Comparison of ENCODE assay signal across 8 mouse cellular contexts in genomic region chr1:133134881-133135280, GRCm38 (mm10). TPM values are rescaled to one million over a fixed set of nuclear protein-coding genes. Genes with fewer than 3 reads are reported as not detected.
DNase-seq lines count a peak whose midpoint lies in the region; ATAC-seq and TF ChIP-seq lines count a peak whose summit lies in the region.

No protein-coding gene starts in this region.

- 10% methylated on average over 4 of the region's 4 CpGs for WGBS in heart, embryonic 14.5 days
- WGBS in limb, embryonic 10.5 days: 81% methylated on average over 4 of the region's 4 CpGs
- WGBS in neural tube, embryonic 13.5 days: 51% methylated on average over 4 of the region's 4 CpGs

- no peak for DNase-seq in G1E (ENCODE audit: low spot score)
- no peak for DNase-seq in limb, embryonic 10.5 days (ENCODE audit: low spot score)
- no peak for DNase-seq in layer of hippocampus, postnatal 25 days (ENCODE audit: extremely low spot score in 1 of 2, low spot score in 1 of 2)
- no peak for DNase-seq in left cerebral cortex, postnatal 4 days

- intact Hi-C loops in left cerebral cortex, postnatal 4 days (cut with DNase I): loop anchor here (5.0 kb wide), 1 partner anchor 477 kb away; the partner anchor contains the start of gene Snrpe

- peak overlapping the region; percentile 98; the same call in 1 of the 2 replicates for H3K9ac ChIP-seq in heart, embryonic 14.5 days (ENCODE audit: low read length)
- H3K9ac ChIP-seq in neural tube, embryonic 13.5 days: peak overlapping the region; percentile 97

- no peak overlapping the region for H3K27ac ChIP-seq in heart, embryonic 14.5 days (replicated peaks in 1 of 2; ENCODE audit: control insufficient read depth in 1 of 2, insufficient read depth in 1 of 2, low read depth in 2 of 2, low read length in 2 of 2)
- H3K27ac ChIP-seq in limb, embryonic 10.5 days: no peak overlapping the region
- no peak overlapping the region for H3K27ac ChIP-seq in neural tube, embryonic 13.5 days (replicated peaks)

- no peak for ATAC-seq in erythroblast, adult 5-6 weeks (replicated peaks; ENCODE audit: low FRiP score, poor library complexity, severe bottlenecking)
- no peak for ATAC-seq in G1E (ENCODE audit: extremely low read depth, insufficient number of reproducible peaks, low FRiP score, poor library complexity, severe bottlenecking)
- ATAC-seq in heart, embryonic 14.5 days (ENCODE audit: insufficient number of reproducible peaks, insufficient read depth, low FRiP score, low read depth): no peak
- ATAC-seq in neural tube, embryonic 13.5 days (ENCODE audit: low read depth): no peak

- peaks cover 38% of the 10 kb centered on the region for H3K4me1 ChIP-seq in erythroblast, embryonic 14.5 days (ENCODE audit: control insufficient read depth)
- H3K4me1 ChIP-seq in G1E (ENCODE audit: insufficient read depth, low read depth, low read length): peaks cover 52% of the 10 kb centered on the region
- peaks cover 3 to 23% of the 10 kb centered on the region in 2 experiments for H3K4me1 ChIP-seq in heart, embryonic 14.5 days (ENCODE audit: control insufficient read depth in 2 of 2, insufficient read depth in 2 of 2, low read length in 2 of 2)
- peaks cover 42% of the 10 kb centered on the region for H3K4me1 ChIP-seq in limb, embryonic 10.5 days
- peaks cover 58% of the 10 kb centered on the region for H3K4me1 ChIP-seq in neural tube, embryonic 13.5 days (replicated peaks)

- H3K9me3 ChIP-seq in erythroblast, embryonic 14.5 days (ENCODE audit: control insufficient read depth, low read length): no peaks in the 10 kb centered on the region
- no peaks in the 10 kb centered on the region for H3K9me3 ChIP-seq in G1E (replicated peaks)
- H3K9me3 ChIP-seq in heart, embryonic 14.5 days (ENCODE audit: control insufficient read depth, low read length): no peaks in the 10 kb centered on the region
- no peaks in the 10 kb centered on the region for H3K9me3 ChIP-seq in limb, embryonic 10.5 days (replicated peaks)
- no peaks in the 10 kb centered on the region for H3K9me3 ChIP-seq in neural tube, embryonic 13.5 days

- no peak for TF ChIP-seq CTCF in G1E (IDR thresholded peaks at IDR 0.05; ENCODE audit: low read depth, low read length)

- peaks cover 84% of the 10 kb centered on the region for H3K36me3 ChIP-seq in erythroblast, embryonic 14.5 days (ENCODE audit: control insufficient read depth)
- peaks cover 75% of the 10 kb centered on the region for H3K36me3 ChIP-seq in G1E (replicated peaks)
- peaks cover 56% of the 10 kb centered on the region for H3K36me3 ChIP-seq in heart, embryonic 14.5 days (ENCODE audit: control insufficient read depth, insufficient read depth, low read length)
- H3K36me3 ChIP-seq in limb, embryonic 10.5 days: peaks cover 74% of the 10 kb centered on the region
- peaks cover 41% of the 10 kb centered on the region for H3K36me3 ChIP-seq in neural tube, embryonic 13.5 days

- H3K4me2 ChIP-seq in heart, embryonic 14.5 days (ENCODE audit: low read length): peak overlapping the region; percentile 99
- peak overlapping the region; percentile 97 for H3K4me2 ChIP-seq in neural tube, embryonic 13.5 days

- no peaks in the 10 kb centered on the region for H3K27me3 ChIP-seq in erythroblast, embryonic 14.5 days (ENCODE audit: control insufficient read depth)
- no peaks in the 10 kb centered on the region for H3K27me3 ChIP-seq in G1E (ENCODE audit: insufficient read depth, low read length)
- no peaks in the 10 kb centered on the region for H3K27me3 ChIP-seq in heart, embryonic 14.5 days (ENCODE audit: control insufficient read depth, insufficient read depth, low read length)
- no peaks in the 10 kb centered on the region for H3K27me3 ChIP-seq in limb, embryonic 10.5 days (ENCODE audit: low read depth, poor library complexity, severe bottlenecking)
- no peaks in the 10 kb centered on the region for H3K27me3 ChIP-seq in neural tube, embryonic 13.5 days

- peak overlapping the region; percentile 87 for H3K4me3 ChIP-seq in erythroblast, embryonic 14.5 days (replicated peaks)
- H3K4me3 ChIP-seq in G1E (ENCODE audit: low read depth, low read length): peak overlapping the region; percentile 78
- peak overlapping the region; percentile 42 to 87 for H3K4me3 ChIP-seq in heart, embryonic 14.5 days (ENCODE audit: control insufficient read depth in 1 of 2, insufficient read depth in 1 of 2, low read depth in 1 of 2, low read length in 2 of 2)
- H3K4me3 ChIP-seq in limb, embryonic 10.5 days: peak overlapping the region; percentile 86
- H3K4me3 ChIP-seq in neural tube, embryonic 13.5 days: peak overlapping the region; percentile 91

RNA-seq across cellular contexts. Expression of gene Ppp1r15b, which starts 3.9 kb away (rescaled TPM):
- polyA plus RNA-seq in erythroblast, embryonic 14.5 days (2012): 2.0 and 2.5 TPM in 2 replicates
- total RNA-seq in erythroblast, adult 5-6 weeks (2015; ENCODE audit: low replicate concordance): 37.1 and 44.3 TPM in 2 replicates
- total RNA-seq in erythroblast, adult 5-6 weeks (2017; ENCODE audit: low replicate concordance): 72.2 and 83.8 TPM in 2 replicates
- total RNA-seq in G1E (2014; fragmentation: Nextera tagmentation) (100 and 105 TPM in 2 replicates), G1E (2017) (105 and 131 TPM in 2 replicates)
- 35.3 and 38.6 TPM in 2 replicates for polyA plus RNA-seq in G1E (2012)
- polyA plus RNA-seq in heart, embryonic 14.5 days (2014; fragmentation: Nextera tagmentation; extraction: Ambion mirVana): 24.5 and 24.6 TPM in 2 replicates
- polyA plus RNA-seq in limb, embryonic 10.5 days (2016; fragmentation: Nextera tagmentation; extraction: Ambion mirVana): 52.3 and 52.7 TPM in 2 replicates
- 27.8 and 30.8 TPM in 2 replicates for polyA plus RNA-seq in neural tube, embryonic 13.5 days (2015; fragmentation: Nextera tagmentation; extraction: Ambion mirVana)
- 10 to 100 TPM; 40.9 to 43.0 TPM for total RNA-seq in layer of hippocampus, postnatal 25 days (2021)
- 10 to 100 TPM; 44.0 to 45.4 TPM for total RNA-seq in left cerebral cortex, postnatal 4 days (2021)

RNA-seq across cellular contexts. Expression of gene Plekha6, which starts 29.1 kb away (rescaled TPM):
- 0.01 and 0.04 TPM in 2 replicates for polyA plus RNA-seq in erythroblast, embryonic 14.5 days (2012)
- 0.63 TPM in 1 of 2 replicates, not detected in the other for total RNA-seq in erythroblast, adult 5-6 weeks (2015; ENCODE audit: low replicate concordance)
- 0.68 and 0.98 TPM in 2 replicates for total RNA-seq in erythroblast, adult 5-6 weeks (2017; ENCODE audit: low replicate concordance)
- total RNA-seq in G1E (2014; fragmentation: Nextera tagmentation) (not detected in 2 replicates), G1E (2017) (0.17 and 0.38 TPM in 2 replicates)
- polyA plus RNA-seq in G1E (2012): 0.02 and 0.07 TPM in 2 replicates
- 12.4 and 16.5 TPM in 2 replicates for polyA plus RNA-seq in heart, embryonic 14.5 days (2014; fragmentation: Nextera tagmentation; extraction: Ambion mirVana)
- 1.4 and 2.3 TPM in 2 replicates for polyA plus RNA-seq in limb, embryonic 10.5 days (2016; fragmentation: Nextera tagmentation; extraction: Ambion mirVana)
- 25.8 and 27.4 TPM in 2 replicates for polyA plus RNA-seq in neural tube, embryonic 13.5 days (2015; fragmentation: Nextera tagmentation; extraction: Ambion mirVana)
- 10 to 100 TPM; 34.4 to 52.1 TPM for total RNA-seq in layer of hippocampus, postnatal 25 days (2021)
- total RNA-seq in left cerebral cortex, postnatal 4 days (2021): 10 to 100 TPM; 61.7 to 63.2 TPM
